Comparison of ENCODE assay signal across 18 mouse cellular contexts in the genomic region with DNA sequence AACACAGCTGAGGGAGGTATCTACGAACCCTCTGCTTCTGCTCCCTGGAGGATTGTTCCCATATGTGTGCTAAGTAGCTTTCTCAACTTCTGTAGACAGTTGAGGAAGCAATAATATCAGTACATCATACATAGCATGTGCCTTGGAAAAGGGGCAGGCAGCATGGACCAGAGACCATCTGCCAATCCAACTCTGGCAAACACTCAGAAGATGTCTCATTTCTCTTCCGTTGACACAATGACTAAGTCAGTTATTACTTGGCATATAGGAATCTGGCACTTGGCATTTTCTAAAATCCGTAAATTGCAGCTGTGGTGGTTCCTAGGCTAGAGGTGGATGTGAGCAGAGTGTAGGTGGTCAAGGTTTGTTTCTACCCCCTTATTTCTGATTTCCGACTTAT.
"Had no signal": no experiment of that assay in that cellular context is flagged by ENCODE, and none has a peak within 500 bp of the region (broad histone marks: within the 10 kb centered on the region; RNA-seq: fewer than 3 reads in every experiment).

No protein-coding gene starts in this region.

- ATAC-seq: liver, embryonic 12.5 days had no signal

- H3K4me2 ChIP-seq: kidney, embryonic 15.5 days; limb, embryonic 13.5 days; liver, embryonic 12.5 days; liver, embryonic 15.5 days; midbrain, embryonic 11.5 days had no signal

- H3K27me3 ChIP-seq: kidney, embryonic 15.5 days; limb, embryonic 13.5 days; liver, embryonic 12.5 days; liver, embryonic 15.5 days had no signal

- DNase-seq: kidney, adult 8-10 months; kidney, postnatal 10 days; kidney, postnatal 36 days; liver; lung, adult 2 months; lung, postnatal 14 days; lung, postnatal 4 days; midbrain, embryonic 14.5 days; thymus, adult 2 months; thymus, postnatal 14 days; thymus, postnatal 4 days had no signal

- H3K4me1 ChIP-seq: kidney, embryonic 15.5 days; limb, embryonic 10.5 days; limb, embryonic 13.5 days; liver, embryonic 12.5 days; liver, embryonic 15.5 days had no signal

- H3K4me3 ChIP-seq: kidney, embryonic 15.5 days; limb, embryonic 10.5 days; limb, embryonic 13.5 days; liver, embryonic 12.5 days; liver, embryonic 15.5 days had no signal

- H3K9ac ChIP-seq: kidney, embryonic 15.5 days; limb, embryonic 13.5 days; liver, embryonic 12.5 days; liver, embryonic 15.5 days had no signal

- H3K36me3 ChIP-seq: kidney, embryonic 15.5 days; limb, embryonic 10.5 days; limb, embryonic 13.5 days; liver, embryonic 12.5 days; liver, embryonic 15.5 days had no signal

- H3K27ac ChIP-seq: kidney, embryonic 15.5 days; limb, embryonic 10.5 days; limb, embryonic 13.5 days; liver, embryonic 12.5 days; liver, embryonic 15.5 days; stomach, postnatal 0 days had no signal

- H3K9me3 ChIP-seq: kidney, embryonic 15.5 days; limb, embryonic 10.5 days; limb, embryonic 13.5 days; liver, embryonic 12.5 days; liver, embryonic 15.5 days had no signal
